Mouse (Mus musculus): ENCODE data around the gene Top3b.

DNA sequence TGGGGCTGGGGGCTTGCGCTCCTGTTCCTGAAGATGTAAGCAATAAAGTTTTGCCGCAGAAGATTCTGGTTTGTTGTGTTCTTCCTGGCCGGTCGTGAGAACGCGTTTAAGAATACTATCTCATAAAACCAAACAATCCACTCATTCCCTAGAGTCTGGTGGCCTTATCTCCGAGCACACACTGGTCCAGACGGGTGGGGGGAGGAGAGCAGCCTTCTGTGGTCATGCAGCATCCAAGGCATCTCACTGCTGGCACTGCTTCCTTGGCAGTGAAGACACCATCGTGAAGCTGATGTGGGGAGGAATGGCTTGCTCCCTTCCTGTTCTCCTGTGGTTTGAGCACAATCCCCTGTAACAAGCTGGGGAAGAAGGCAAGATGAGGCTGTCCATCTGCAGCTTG is 69.0 kb downstream of the Top3b start:
- TF ChIP-seq CTCF (IDR thresholded peaks at IDR 0.05; ENCODE audit: control insufficient read depth, insufficient read depth, insufficient replicate concordance, low read depth, low read length) (no peak), POLR2A (IDR thresholded peaks at IDR 0.05; ENCODE audit: control insufficient read depth, low read depth, low read length) (no peak)
